Comparison of ENCODE assay signal across 18 mouse cellular contexts in genomic region chr12:45561889-45562288, GRCm38 (mm10).
DNase-seq lines count a peak whose midpoint lies in the region; ATAC-seq lines count a peak whose summit lies in the region.
"Had no signal": no experiment of that assay in that cellular context is flagged by ENCODE, and none has a peak within 500 bp of the region (broad histone marks: within the 10 kb centered on the region; RNA-seq: fewer than 3 reads in every experiment).

No protein-coding gene starts in this region.

- no peaks in the 10 kb centered on the region for H3K9me3 ChIP-seq in hindbrain, embryonic 12.5 days (replicated peaks)
- H3K9me3 ChIP-seq in midbrain, embryonic 12.5 days: no peaks in the 10 kb centered on the region
- no peaks in the 10 kb centered on the region for H3K9me3 ChIP-seq in neural tube, embryonic 15.5 days (replicated peaks)
- H3K9me3 ChIP-seq: embryonic facial prominence, embryonic 13.5 days; heart, embryonic 10.5 days; lung, embryonic 15.5 days had no signal

- no peaks in the 10 kb centered on the region for H3K27me3 ChIP-seq in hindbrain, embryonic 12.5 days
- H3K27me3 ChIP-seq in midbrain, embryonic 12.5 days: no peaks in the 10 kb centered on the region
- no peaks in the 10 kb centered on the region for H3K27me3 ChIP-seq in neural tube, embryonic 15.5 days (replicated peaks)
- H3K27me3 ChIP-seq: CH12.LX; lung, embryonic 15.5 days had no signal

- H3K9ac ChIP-seq in hindbrain, embryonic 12.5 days: no peak overlapping the region
- no peak overlapping the region; the same call in 1 of the 2 replicates for H3K9ac ChIP-seq in midbrain, embryonic 12.5 days (replicated peaks)
- no peak overlapping the region for H3K9ac ChIP-seq in neural tube, embryonic 15.5 days (replicated peaks)
- H3K9ac ChIP-seq: embryonic facial prominence, embryonic 13.5 days; lung, embryonic 15.5 days had no signal

- peak; percentile 24 for DNase-seq in retina, embryonic 14.5 days (ENCODE audit: low spot score)
- no peak for DNase-seq in retina, postnatal 1 day
- no peak for DNase-seq in c-Kit-positive CD71-positive TER-119-positive erythroid progenitor cells, embryonic 14.5 days (ENCODE audit: low spot score)
- DNase-seq: cerebellum, adult 18-20 months; thymus, postnatal 4 days had no signal

- peak; percentile 48; the same call in 1 of the 2 replicates for ATAC-seq in hindbrain, embryonic 12.5 days (ENCODE audit: low FRiP score)
- 0 out of 2 replicates have a peak, but pooled peaks have one; percentile 21 for ATAC-seq in midbrain, embryonic 12.5 days (ENCODE audit: low FRiP score, low read depth)
- peak; percentile 82 for ATAC-seq in neural tube, embryonic 15.5 days (ENCODE audit: low FRiP score)
- ATAC-seq in granulocyte monocyte progenitor cell, adult 5-6 weeks (replicated peaks; ENCODE audit: poor library complexity, severe bottlenecking): no peak
- ATAC-seq in megakaryocyte progenitor cell, adult 5-6 weeks (replicated peaks; ENCODE audit: poor library complexity): no peak
- ATAC-seq: activated CD4-positive, CD25-positive, alpha-beta regulatory T cell, adult 4 months; intestine, embryonic 16.5 days had no signal

- no peaks in the 10 kb centered on the region for H3K36me3 ChIP-seq in hindbrain, embryonic 12.5 days
- H3K36me3 ChIP-seq in midbrain, embryonic 12.5 days: no peaks in the 10 kb centered on the region
- no peaks in the 10 kb centered on the region for H3K36me3 ChIP-seq in neural tube, embryonic 15.5 days
- H3K36me3 ChIP-seq: embryonic facial prominence, embryonic 13.5 days; heart, embryonic 10.5 days; lung, embryonic 15.5 days had no signal

- peaks cover 13% of the 10 kb centered on the region for H3K4me1 ChIP-seq in hindbrain, embryonic 12.5 days
- H3K4me1 ChIP-seq in midbrain, embryonic 12.5 days: peaks cover 22% of the 10 kb centered on the region
- H3K4me1 ChIP-seq in neural tube, embryonic 15.5 days: peaks cover 27% of the 10 kb centered on the region
- H3K4me1 ChIP-seq: heart, embryonic 10.5 days; lung, embryonic 15.5 days had no signal

- no peak overlapping the region for H3K4me2 ChIP-seq in hindbrain, embryonic 12.5 days (replicated peaks)
- H3K4me2 ChIP-seq in midbrain, embryonic 12.5 days (replicated peaks): no peak overlapping the region
- no peak overlapping the region for H3K4me2 ChIP-seq in neural tube, embryonic 15.5 days
- H3K4me2 ChIP-seq: embryonic facial prominence, embryonic 13.5 days; lung, embryonic 15.5 days had no signal

- no peak overlapping the region for H3K4me3 ChIP-seq in hindbrain, embryonic 12.5 days
- H3K4me3 ChIP-seq in midbrain, embryonic 12.5 days: no peak overlapping the region
- H3K4me3 ChIP-seq in neural tube, embryonic 15.5 days (replicated peaks): no peak overlapping the region
- H3K4me3 ChIP-seq: embryonic facial prominence, embryonic 13.5 days; heart, embryonic 10.5 days; lung, embryonic 15.5 days had no signal

- peak overlapping the region; percentile 89 for H3K27ac ChIP-seq in hindbrain, embryonic 12.5 days
- H3K27ac ChIP-seq in midbrain, embryonic 12.5 days (replicated peaks): peak overlapping the region; percentile 89
- H3K27ac ChIP-seq in neural tube, embryonic 15.5 days (replicated peaks): peak overlapping the region; percentile 82
- H3K27ac ChIP-seq: embryonic facial prominence, embryonic 13.5 days; heart, embryonic 10.5 days; kidney, postnatal 0 days; lung, embryonic 15.5 days; stomach, postnatal 0 days had no signal

- WGBS in hindbrain, embryonic 12.5 days: 44% methylated on average over 11 of the region's 11 CpGs
- 34% methylated on average over 11 of the region's 11 CpGs for WGBS in midbrain, embryonic 12.5 days
- WGBS in neural tube, embryonic 15.5 days: 18% methylated on average over 11 of the region's 11 CpGs

Comparison
In these comparisons a context has a peak if more than half of its experiments do, and no peak if none do; other contexts are left out.
1. ATAC-seq: peak in hindbrain, embryonic 12.5 days (single experiment), midbrain, embryonic 12.5 days (single experiment) and neural tube, embryonic 15.5 days (single experiment); none in granulocyte monocyte progenitor cell, adult 5-6 weeks (single experiment) and megakaryocyte progenitor cell, adult 5-6 weeks (single experiment).
2. Peak in every context shown above with its lines, with median percentiles within 50 percentile points of each other: H3K27ac ChIP-seq.